ENCODE assay signal across 25 mouse cellular contexts in the genomic region with DNA sequence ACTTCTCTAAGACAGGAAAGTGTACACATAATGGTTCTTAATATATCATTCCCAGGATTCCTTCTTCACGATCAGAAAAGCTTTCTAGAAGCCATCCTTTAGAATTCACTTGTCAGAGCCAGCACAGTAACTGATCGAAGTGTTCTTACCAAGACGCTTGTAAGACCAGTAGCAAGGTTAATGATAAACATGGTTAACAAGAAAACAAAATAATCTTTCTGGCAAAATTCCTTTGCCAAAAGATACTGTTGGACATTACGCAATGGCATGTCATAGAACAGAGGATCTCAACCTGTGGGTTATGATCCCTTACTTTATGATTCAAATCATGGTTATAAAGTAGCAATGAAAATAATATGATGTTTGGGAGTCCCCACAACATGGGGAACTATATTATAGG. TPM values are rescaled to one million over a fixed set of nuclear protein-coding genes. Genes with fewer than 3 reads are reported as not detected.
"Had no signal": no experiment of that assay in that cellular context is flagged by ENCODE, and none has a peak within 500 bp of the region (broad histone marks: within the 10 kb centered on the region; RNA-seq: fewer than 3 reads in every experiment).

No protein-coding gene starts in this region.

- H3K27ac ChIP-seq: gastrocnemius, adult 2 months; heart, embryonic 10.5 days; hindbrain, embryonic 10.5 days; hindbrain, embryonic 12.5 days; hindbrain, embryonic 14.5 days; intestine, embryonic 15.5 days; limb, embryonic 13.5 days; limb, embryonic 15.5 days; liver, embryonic 13.5 days had no signal

- H3K4me2 ChIP-seq: heart, embryonic 12.5 days; hindbrain, embryonic 12.5 days; hindbrain, embryonic 14.5 days; intestine, embryonic 15.5 days; limb, embryonic 13.5 days; limb, embryonic 15.5 days; liver, embryonic 13.5 days had no signal

- H3K9ac ChIP-seq: heart, embryonic 12.5 days; hindbrain, embryonic 12.5 days; hindbrain, embryonic 14.5 days; intestine, embryonic 15.5 days; limb, embryonic 13.5 days; limb, embryonic 15.5 days; liver, embryonic 13.5 days had no signal

- DNase-seq: gastrocnemius, adult 2 months; gastrocnemius, postnatal 10 days; gastrocnemius, postnatal 25 days; heart, postnatal 10 days; heart, postnatal 4 days; kidney, adult 18-20 months; kidney, postnatal 10 days; kidney, postnatal 4 days; layer of hippocampus, adult 9-11 months; layer of hippocampus, postnatal 36 days; left cerebral cortex, postnatal 4 days; liver, embryonic 13.5 days had no signal

- H3K27me3 ChIP-seq: heart, embryonic 12.5 days; intestine, embryonic 15.5 days; limb, embryonic 13.5 days; limb, embryonic 15.5 days had no signal

- H3K4me3 ChIP-seq: gastrocnemius, adult 2 months; heart, embryonic 10.5 days; heart, embryonic 12.5 days; hindbrain, embryonic 10.5 days; hindbrain, embryonic 12.5 days; intestine, embryonic 15.5 days; limb, embryonic 13.5 days; limb, embryonic 15.5 days; liver, embryonic 13.5 days had no signal

- H3K36me3 ChIP-seq: heart, embryonic 10.5 days; heart, embryonic 12.5 days; hindbrain, embryonic 10.5 days; hindbrain, embryonic 12.5 days; intestine, embryonic 15.5 days; limb, embryonic 13.5 days; limb, embryonic 15.5 days; liver, embryonic 13.5 days had no signal

- H3K9me3 ChIP-seq: heart, embryonic 10.5 days; heart, embryonic 12.5 days; hindbrain, embryonic 10.5 days; hindbrain, embryonic 12.5 days; intestine, embryonic 15.5 days; limb, embryonic 13.5 days; limb, embryonic 15.5 days; liver, embryonic 13.5 days had no signal

- H3K4me1 ChIP-seq: intestine, embryonic 15.5 days had no signal

- ATAC-seq: forebrain, embryonic 16.5 days; hindbrain, embryonic 16.5 days; inflammation-experienced regulatory T-cells, adult 6 months; intestine, embryonic 15.5 days; intestine, postnatal 0 days had no signal

RNA-seq across cellular contexts. Expression of gene Nmb, which starts 46.6 kb away (rescaled TPM):
- total RNA-seq: granulocyte monocyte progenitor cell, adult 5-6 weeks had no signal
